Comparison of ENCODE assay signal across 31 mouse cellular contexts in the genomic region with DNA sequence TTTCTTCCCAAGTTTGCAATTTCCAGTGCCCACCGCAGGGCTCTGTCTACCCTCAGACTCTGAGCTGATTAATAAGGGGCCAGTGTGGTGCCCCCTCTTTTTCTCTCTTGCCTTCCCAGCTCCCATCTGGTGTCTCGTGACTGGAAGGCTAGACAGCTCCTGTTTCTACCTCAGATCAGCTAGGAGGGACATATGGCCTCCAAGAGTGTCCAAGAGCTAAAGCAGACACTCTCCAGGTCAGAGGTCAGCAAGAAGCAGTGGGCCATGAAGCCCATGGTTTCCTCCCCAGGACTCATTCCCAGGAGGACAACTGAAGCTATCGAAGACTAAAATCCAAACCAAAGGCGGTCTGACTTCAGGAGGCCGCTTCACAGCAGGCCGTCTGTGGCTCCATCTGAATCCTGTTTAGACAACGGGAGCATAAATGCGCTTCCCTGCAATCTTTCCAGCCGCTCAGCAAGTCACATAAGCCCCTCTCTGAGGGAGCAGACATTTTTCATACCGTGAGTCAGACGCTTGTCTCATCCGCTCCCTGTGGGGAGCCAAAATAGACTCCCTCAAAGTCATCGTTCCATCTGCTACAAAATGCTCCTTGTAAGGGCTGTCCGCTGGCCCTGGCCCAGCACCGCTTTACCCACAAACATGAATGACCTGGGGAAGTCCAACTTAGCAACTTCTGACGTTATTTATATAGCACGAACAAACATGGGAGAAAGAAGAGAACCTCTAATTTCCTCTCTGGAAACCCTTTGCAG. TPM values are rescaled to one million over a fixed set of nuclear protein-coding genes. Genes with fewer than 3 reads are reported as not detected.
"Had no signal": no experiment of that assay in that cellular context is flagged by ENCODE, and none has a peak within 500 bp of the region (broad histone marks: within the 10 kb centered on the region; RNA-seq: fewer than 3 reads in every experiment).

No protein-coding gene starts in this region.

RNA-seq across cellular contexts. Expression of a gene that starts 35.4 kb away (rescaled TPM):
- total RNA-seq: liver, adult 2 months had no signal
- polyA plus RNA-seq: heart, embryonic 11.5 days; heart, embryonic 13.5 days; heart, embryonic 15.5 days; hindbrain, embryonic 10.5 days; hindbrain, embryonic 12.5 days; hindbrain, embryonic 14.5 days; hindbrain, embryonic 16.5 days; intestine, embryonic 15.5 days; intestine, postnatal 0 days; limb, embryonic 11.5 days had no signal

RNA-seq across cellular contexts. Expression of a gene that starts 44.6 kb away (rescaled TPM):
- total RNA-seq: gastrocnemius, adult 18-20 months; gastrocnemius, adult 8-10 months; gastrocnemius, postnatal 36 days; heart, adult 2 months; heart, postnatal 25 days; heart, postnatal 4 days; layer of hippocampus, adult 18-20 months; layer of hippocampus, adult 8-10 months; layer of hippocampus, postnatal 14 days; layer of hippocampus, postnatal 36 days; left cerebral cortex, adult 18-20 months; left cerebral cortex, adult 8-10 months; left cerebral cortex, postnatal 25 days; left cerebral cortex, postnatal 4 days; liver, adult 2 months had no signal
- polyA plus RNA-seq: gonadal fat pad, adult 2 months; heart, embryonic 11.5 days; heart, embryonic 13.5 days; heart, embryonic 15.5 days; hindbrain, embryonic 12.5 days; hindbrain, embryonic 14.5 days; hindbrain, embryonic 16.5 days; inflammation-experienced regulatory T-cells, adult 6 months; intestine, embryonic 15.5 days; intestine, postnatal 0 days; kidney, postnatal 0 days; limb, embryonic 11.5 days; limb, embryonic 13.5 days; liver, adult 2 months; liver, embryonic 12.5 days; liver, embryonic 14.5 days had no signal
